ENCODE assay signal across 8 mouse cellular contexts in genomic region chr13:19394798-19395687, GRCm38 (mm10). TPM values are rescaled to one million over a fixed set of nuclear protein-coding genes. Genes with fewer than 3 reads are reported as not detected.
DNase-seq lines count a peak whose midpoint lies in the region; ATAC-seq and TF ChIP-seq lines count a peak whose summit lies in the region.

No protein-coding gene starts in this region.

- TF ChIP-seq EP300 in heart, adult 2 months (IDR thresholded peaks at IDR 0.05; ENCODE audit: insufficient read depth, low read depth, low read length): no peak
- TF ChIP-seq EP300 in CH12.LX (IDR thresholded peaks at IDR 0.05; ENCODE audit: low read length): no peak
- TF ChIP-seq EP300 in liver, postnatal 0 days (IDR thresholded peaks at IDR 0.05; ENCODE audit: low read depth): no peak

- no peak for DNase-seq in heart, adult 2 months
- no peak for DNase-seq in heart, postnatal 10 days
- DNase-seq in CH12.LX (ENCODE audit: extremely low read depth): no peak
- DNase-seq in forebrain, embryonic 14.5 days (ENCODE audit: low spot score): peak; percentile 12
- DNase-seq in liver, postnatal 0 days: no peak
- DNase-seq in left cerebral cortex, postnatal 4 days: no peak
- DNase-seq in frontal cortex, postnatal 14 days (ENCODE audit: low spot score in 2 of 2): no peak
- no peak for DNase-seq in gastrocnemius, adult 18-20 months (ENCODE audit: low spot score)

- no peak for TF ChIP-seq POLR2A in heart, adult 2 months (IDR thresholded peaks at IDR 0.05; ENCODE audit: insufficient read depth, low read depth, low read length)
- no peak for TF ChIP-seq POLR2A in CH12.LX (IDR thresholded peaks at IDR 0.05; ENCODE audit: low read depth, low read length)

- H3K79me2 ChIP-seq in heart, adult 2 months (replicated peaks; ENCODE audit: control insufficient read depth, insufficient read depth, low read length): no peaks in the 10 kb centered on the region
- H3K79me2 ChIP-seq in CH12.LX (replicated peaks; ENCODE audit: control insufficient read depth, extremely low read depth, insufficient read depth, poor library complexity, severe bottlenecking): 0 out of 2 replicates have a peak, but pooled peaks cover 3% of the 10 kb centered on the region

- H3K27ac ChIP-seq in heart, adult 2 months: peak overlapping the region; percentile 95
- 0 out of 2 replicates have a peak overlapping the region, but pooled peaks have one; percentile 7 for H3K27ac ChIP-seq in CH12.LX (ENCODE audit: insufficient read depth, low read depth)
- peak overlapping the region; percentile 78 for H3K27ac ChIP-seq in forebrain, embryonic 14.5 days (ENCODE audit: low read depth, low read length)
- peak overlapping the region; percentile 81 for H3K27ac ChIP-seq in liver, postnatal 0 days (ENCODE audit: low read depth)

- H3K36me3 ChIP-seq in heart, adult 2 months (ENCODE audit: control insufficient read depth, insufficient read depth, low read length): peaks cover 4% of the 10 kb centered on the region
- peaks cover 0 to 19% of the 10 kb centered on the region in 2 experiments for H3K36me3 ChIP-seq in CH12.LX (replicated peaks in 1 of 2; ENCODE audit: control insufficient read depth in 1 of 2, insufficient read depth in 1 of 2, low read length in 1 of 2)
- H3K36me3 ChIP-seq in forebrain, embryonic 14.5 days (ENCODE audit: control insufficient read depth, insufficient read depth, low read length): 0 out of 2 replicates have a peak, but pooled peaks cover 2% of the 10 kb centered on the region
- no peaks in the 10 kb centered on the region for H3K36me3 ChIP-seq in liver, postnatal 0 days (replicated peaks; ENCODE audit: insufficient read depth, low read length)

- H3K27me3 ChIP-seq in heart, adult 2 months (ENCODE audit: control insufficient read depth, insufficient read depth, low read length): no peaks in the 10 kb centered on the region
- no peaks in the 10 kb centered on the region for H3K27me3 ChIP-seq in CH12.LX (replicated peaks)
- no peaks in the 10 kb centered on the region for H3K27me3 ChIP-seq in forebrain, embryonic 14.5 days (replicated peaks; ENCODE audit: control insufficient read depth, insufficient read depth, low read length)
- H3K27me3 ChIP-seq in liver, postnatal 0 days (ENCODE audit: insufficient read depth, low read length): no peaks in the 10 kb centered on the region

- dilution Hi-C loops in CH12.LX (cut with MboI; ENCODE audit: extremely low pct_ligation_motif_present, extremely low pct_unique_long_range_greater_than_20kb, low sequenced_read_pairs): no loop called here

- in situ Hi-C loops in CH12.LX (cut with MboI; ENCODE audit: low pct_ligation_motif_present, low pct_unique_long_range_greater_than_20kb, low sequenced_read_pairs): no loop called here

- peaks cover 2% of the 10 kb centered on the region for H3K4me1 ChIP-seq in heart, adult 2 months (ENCODE audit: control insufficient read depth, insufficient read depth, low read length)
- H3K4me1 ChIP-seq in CH12.LX (ENCODE audit: control insufficient read depth in 1 of 2, insufficient read depth in 2 of 2): peaks cover 11 to 28% of the 10 kb centered on the region in 2 experiments
- peaks cover 22% of the 10 kb centered on the region for H3K4me1 ChIP-seq in forebrain, embryonic 14.5 days (ENCODE audit: control insufficient read depth, insufficient read depth, low read length)
- H3K4me1 ChIP-seq in liver, postnatal 0 days (ENCODE audit: insufficient read depth): peaks cover 10% of the 10 kb centered on the region

- under 1% methylated on average over 25 of the region's 25 CpGs for WGBS in heart, adult 2 months
- WGBS in forebrain, embryonic 14.5 days: under 1% methylated on average over 24 of the region's 25 CpGs
- 2% methylated on average over 25 of the region's 25 CpGs for WGBS in liver, postnatal 0 days (ENCODE audit: insufficient replicate concordance)

- TF ChIP-seq CTCF in heart, adult 2 months (IDR thresholded peaks at IDR 0.05): no peak
- no peak for TF ChIP-seq CTCF in CH12.LX (conservative IDR thresholded peaks at IDR 0.05 in 1 of 2, IDR thresholded peaks at IDR 0.05 in 1 of 2; ENCODE audit: low read depth in 2 of 2, low read length in 2 of 2)
- no peak for TF ChIP-seq CTCF in liver, postnatal 0 days (IDR thresholded peaks at IDR 0.05; ENCODE audit: low read depth)

- intact Hi-C loops in heart, adult 2 months (cut with DNase I): loop anchor here (5.0 kb wide), 1 partner anchor 33 kb away; no protein-coding TSS in a partner anchor
- intact Hi-C loops in heart, postnatal 10 days (cut with DNase I): no loop called here
- intact Hi-C loops in left cerebral cortex, postnatal 4 days (cut with DNase I): no loop called here

- ATAC-seq in forebrain, embryonic 14.5 days: peak; percentile 80
- ATAC-seq in liver, postnatal 0 days: peak; percentile 47

- TF ChIP-seq RAD21 in CH12.LX (IDR thresholded peaks at IDR 0.05; ENCODE audit: low read depth, low read length): no peak

- peak overlapping the region; percentile 36; the same call in 1 of the 2 replicates for H3K4me2 ChIP-seq in CH12.LX (ENCODE audit: insufficient read depth, low read depth, poor library complexity, severe bottlenecking)
- H3K4me2 ChIP-seq in forebrain, embryonic 14.5 days (ENCODE audit: low read length): peak overlapping the region; percentile 66
- peak overlapping the region; percentile 94 for H3K4me2 ChIP-seq in liver, postnatal 0 days (ENCODE audit: low read depth, low read length)

- H3K9ac ChIP-seq in heart, adult 2 months (ENCODE audit: low read depth, low read length): peak overlapping the region; percentile 95
- peak overlapping the region; percentile 63 for H3K9ac ChIP-seq in CH12.LX (ENCODE audit: insufficient read depth, low read depth)
- H3K9ac ChIP-seq in forebrain, embryonic 14.5 days (ENCODE audit: low read length): peak overlapping the region; percentile 97
- H3K9ac ChIP-seq in liver, postnatal 0 days (replicated peaks): peak overlapping the region; percentile 91

- H3K4me3 ChIP-seq in heart, adult 2 months: peak overlapping the region; percentile 82
- peak overlapping the region; percentile 73 to 88 (median 80) for H3K4me3 ChIP-seq in CH12.LX (replicated peaks in 1 of 3; ENCODE audit: low read depth in 2 of 3, low read length in 2 of 3, poor library complexity in 1 of 3)
- H3K4me3 ChIP-seq in forebrain, embryonic 14.5 days (ENCODE audit: low read depth, low read length): peak overlapping the region; percentile 92
- H3K4me3 ChIP-seq in liver, postnatal 0 days (ENCODE audit: low read depth, low read length): peak overlapping the region; percentile 98

- no peaks in the 10 kb centered on the region for H3K9me3 ChIP-seq in CH12.LX (replicated peaks; ENCODE audit: low read length)
- H3K9me3 ChIP-seq in forebrain, embryonic 14.5 days (replicated peaks; ENCODE audit: control insufficient read depth, low read length): no peaks in the 10 kb centered on the region
- H3K9me3 ChIP-seq in liver, postnatal 0 days (ENCODE audit: low read length): no peaks in the 10 kb centered on the region

TF ChIP-seq in CH12.LX, 34 proteins besides CTCF, POLR2A, EP300 and RAD21:
- TF ChIP-seq ZNF384 (IDR thresholded peaks at IDR 0.05; ENCODE audit: low read depth, low read length) (peak; percentile 75), SIN3A (IDR thresholded peaks at IDR 0.05; ENCODE audit: low read length) (no peak), UBTF (IDR thresholded peaks at IDR 0.05; ENCODE audit: low read depth, low read length) (0 out of 2 replicates have a peak, but pooled peaks have one; percentile 69)

RNA-seq across cellular contexts. Expression of gene Stard3nl, which starts 0.6 kb away (rescaled TPM):
- 10 to 100 TPM; 13.3 to 14.6 TPM for total RNA-seq in heart, adult 2 months (2021)
- 14.6 and 20.4 TPM in 2 replicates for polyA plus RNA-seq in heart, adult 2 months (2012; rRNA removed)
- total RNA-seq in heart, postnatal 10 days (2021): 10 to 100 TPM; 19.0 to 22.9 TPM
- total RNA-seq in CH12.LX (2012; rRNA removed): 22.7 and 25.2 TPM in 2 replicates
- 35.3 and 38.1 TPM in 2 replicates for total RNA-seq in CH12.LX (2014; rRNA removed)
- polyA plus RNA-seq in CH12.LX (2012; ENCODE audit: insufficient read length, low read depth): 30.5 and 35.3 TPM in 2 replicates
- 199 and 213 TPM in 2 replicates for polyA plus RNA-seq in forebrain, embryonic 14.5 days (2014; fragmentation: Nextera tagmentation; extraction: Ambion mirVana)
- polyA plus RNA-seq in liver, postnatal 0 days (2015; fragmentation: Nextera tagmentation; extraction: Ambion mirVana): 19.5 and 19.9 TPM in 2 replicates
- total RNA-seq in left cerebral cortex, postnatal 4 days (2021): 10 to 100 TPM; 90.5 to 93.4 TPM
- 1 to 10 TPM; 5.8 to 6.6 TPM for total RNA-seq in gastrocnemius, adult 18-20 months (2021)

Comparison
In these comparisons a context has a peak if more than half of its experiments do, and no peak if none do; other contexts are left out.
1. H3K27ac ChIP-seq: peak in every context shown above with its lines; median percentile 95 in heart, adult 2 months; 81 in liver, postnatal 0 days; 78 in forebrain, embryonic 14.5 days; 7 in CH12.LX.
2. H3K4me2 ChIP-seq: peak in every context shown above with its lines; median percentile 94 in liver, postnatal 0 days; 66 in forebrain, embryonic 14.5 days; 36 in CH12.LX.